ENCODE assay signal across 9 mouse cellular contexts in genomic region chr8:92678407-92678806, GRCm38 (mm10). TPM values are rescaled to one million over a fixed set of nuclear protein-coding genes. Genes with fewer than 3 reads are reported as not detected.
DNase-seq lines count a peak whose midpoint lies in the region; ATAC-seq lines count a peak whose summit lies in the region.
"Had no signal": no experiment of that assay in that cellular context is flagged by ENCODE, and none has a peak within 500 bp of the region (broad histone marks: within the 10 kb centered on the region; RNA-seq: fewer than 3 reads in every experiment).

No protein-coding gene starts in this region.

- H3K27ac ChIP-seq in forebrain, embryonic 10.5 days: no peak overlapping the region
- no peak overlapping the region for H3K27ac ChIP-seq in forebrain, embryonic 15.5 days (replicated peaks)
- H3K27ac ChIP-seq in forebrain, embryonic 13.5 days: no peak overlapping the region
- H3K27ac ChIP-seq in kidney, embryonic 16.5 days (ENCODE audit: low read length): no peak overlapping the region
- no peak overlapping the region for H3K27ac ChIP-seq in midbrain, embryonic 15.5 days

- no peak overlapping the region for H3K9ac ChIP-seq in forebrain, embryonic 15.5 days (replicated peaks)
- no peak overlapping the region for H3K9ac ChIP-seq in forebrain, embryonic 13.5 days
- no peak overlapping the region for H3K9ac ChIP-seq in kidney, embryonic 16.5 days (replicated peaks; ENCODE audit: low read length)
- no peak overlapping the region for H3K9ac ChIP-seq in midbrain, embryonic 15.5 days

- 9% methylated on average over 16 of the region's 16 CpGs for WGBS in forebrain, embryonic 10.5 days
- WGBS in forebrain, embryonic 15.5 days: 9% methylated on average over 16 of the region's 16 CpGs
- WGBS in forebrain, embryonic 13.5 days: 9% methylated on average over 16 of the region's 16 CpGs
- WGBS in kidney, embryonic 16.5 days: 7% methylated on average over 16 of the region's 16 CpGs
- WGBS in midbrain, embryonic 15.5 days: 18% methylated on average over 16 of the region's 16 CpGs

- no peak for ATAC-seq in forebrain, embryonic 15.5 days (replicated peaks)
- ATAC-seq in forebrain, embryonic 13.5 days: no peak
- ATAC-seq in kidney, embryonic 16.5 days (ENCODE audit: low FRiP score, low TSS enrichment): no peak
- no peak for ATAC-seq in midbrain, embryonic 15.5 days (replicated peaks)

- H3K27me3 ChIP-seq in forebrain, embryonic 10.5 days (ENCODE audit: poor library complexity, severe bottlenecking): peaks cover 94% of the 10 kb centered on the region
- peaks cover 69% of the 10 kb centered on the region for H3K27me3 ChIP-seq in forebrain, embryonic 15.5 days
- H3K27me3 ChIP-seq in forebrain, embryonic 13.5 days: peaks cover 74% of the 10 kb centered on the region
- H3K27me3 ChIP-seq in kidney, embryonic 16.5 days (ENCODE audit: insufficient read depth, low read length): peaks cover 74% of the 10 kb centered on the region
- peaks cover 65% of the 10 kb centered on the region for H3K27me3 ChIP-seq in midbrain, embryonic 15.5 days (replicated peaks)

- no peaks in the 10 kb centered on the region for H3K36me3 ChIP-seq in forebrain, embryonic 10.5 days (replicated peaks)
- no peaks in the 10 kb centered on the region for H3K36me3 ChIP-seq in forebrain, embryonic 15.5 days
- no peaks in the 10 kb centered on the region for H3K36me3 ChIP-seq in forebrain, embryonic 13.5 days (ENCODE audit: poor library complexity, severe bottlenecking)
- no peaks in the 10 kb centered on the region for H3K36me3 ChIP-seq in kidney, embryonic 16.5 days (ENCODE audit: insufficient read depth, low read length)
- no peaks in the 10 kb centered on the region for H3K36me3 ChIP-seq in midbrain, embryonic 15.5 days (replicated peaks)

- H3K4me2 ChIP-seq in forebrain, embryonic 15.5 days (replicated peaks): no peak overlapping the region
- H3K4me2 ChIP-seq in forebrain, embryonic 13.5 days: peak overlapping the region; percentile 35
- peak overlapping the region; percentile 45 for H3K4me2 ChIP-seq in kidney, embryonic 16.5 days (replicated peaks; ENCODE audit: low read depth, low read length)
- H3K4me2 ChIP-seq in midbrain, embryonic 15.5 days: peak overlapping the region; percentile 34

- H3K9me3 ChIP-seq in forebrain, embryonic 10.5 days: no peaks in the 10 kb centered on the region
- H3K9me3 ChIP-seq in forebrain, embryonic 15.5 days: no peaks in the 10 kb centered on the region
- no peaks in the 10 kb centered on the region for H3K9me3 ChIP-seq in forebrain, embryonic 13.5 days (replicated peaks)
- H3K9me3 ChIP-seq in kidney, embryonic 16.5 days (ENCODE audit: low read length): no peaks in the 10 kb centered on the region
- H3K9me3 ChIP-seq in midbrain, embryonic 15.5 days: no peaks in the 10 kb centered on the region

- H3K4me1 ChIP-seq in forebrain, embryonic 10.5 days: peaks cover 40% of the 10 kb centered on the region
- peaks cover 15% of the 10 kb centered on the region for H3K4me1 ChIP-seq in forebrain, embryonic 15.5 days
- peaks cover 21% of the 10 kb centered on the region for H3K4me1 ChIP-seq in forebrain, embryonic 13.5 days
- H3K4me1 ChIP-seq in kidney, embryonic 16.5 days (ENCODE audit: insufficient read depth, low read length): peaks cover 14% of the 10 kb centered on the region
- H3K4me1 ChIP-seq in midbrain, embryonic 15.5 days: peaks cover 25% of the 10 kb centered on the region

- no peak for DNase-seq in forebrain, embryonic 10.5 days (ENCODE audit: extremely low spot score, low spot score)
- no peak for DNase-seq in Muller cell, postnatal 12 days (ENCODE audit: inconsistent ontology term)
- DNase-seq in cerebellum, postnatal 36 days: no peak
- no peak for DNase-seq in right cerebral cortex, postnatal 14 days
- DNase-seq: adrenal gland, adult 8-10 months had no signal

- peak overlapping the region; percentile 41 for H3K4me3 ChIP-seq in forebrain, embryonic 10.5 days
- no peak overlapping the region for H3K4me3 ChIP-seq in forebrain, embryonic 15.5 days
- H3K4me3 ChIP-seq in forebrain, embryonic 13.5 days: no peak overlapping the region; the same call in none of the 2 replicates
- peak overlapping the region; percentile 19 for H3K4me3 ChIP-seq in kidney, embryonic 16.5 days (ENCODE audit: low read length)
- peak overlapping the region; percentile 10; the same call in 1 of the 2 replicates for H3K4me3 ChIP-seq in midbrain, embryonic 15.5 days

RNA-seq across cellular contexts. Expression of gene Irx6, which starts 4.3 kb away (rescaled TPM):
- 0.22 TPM in 1 of 2 replicates, not detected in the other for polyA plus RNA-seq in forebrain, embryonic 10.5 days (2016; fragmentation: Nextera tagmentation; extraction: Ambion mirVana)
- 0.26 TPM in 1 of 2 replicates, not detected in the other for polyA plus RNA-seq in forebrain, embryonic 15.5 days (2015; fragmentation: Nextera tagmentation; extraction: Ambion mirVana)
- polyA plus RNA-seq in forebrain, embryonic 13.5 days (2015; fragmentation: Nextera tagmentation; extraction: Ambion mirVana): 0.27 and 0.69 TPM in 2 replicates
- 0.05 and 0.14 TPM in 2 replicates for polyA plus RNA-seq in kidney, embryonic 16.5 days (2015; fragmentation: Nextera tagmentation; extraction: Ambion mirVana)
- 5.6 and 6.9 TPM in 2 replicates for polyA plus RNA-seq in midbrain, embryonic 15.5 days (2015; fragmentation: Nextera tagmentation; extraction: Ambion mirVana)

Comparison
In these comparisons a context has a peak if more than half of its experiments do, and no peak if none do; other contexts are left out.
1. H3K4me3 ChIP-seq: peak in forebrain, embryonic 10.5 days (single experiment), kidney, embryonic 16.5 days (single experiment) and midbrain, embryonic 15.5 days (single experiment); none in forebrain, embryonic 15.5 days (single experiment) and forebrain, embryonic 13.5 days (single experiment).